Mouse (Mus musculus): ENCODE measurements around the gene Tmie. TPM values are rescaled to one million over a fixed set of nuclear protein-coding genes. Genes with fewer than 3 reads are reported as not detected.

Gene Tmie
- polyA plus RNA-seq, 1 experiment = 1.6 TPM

DNA sequence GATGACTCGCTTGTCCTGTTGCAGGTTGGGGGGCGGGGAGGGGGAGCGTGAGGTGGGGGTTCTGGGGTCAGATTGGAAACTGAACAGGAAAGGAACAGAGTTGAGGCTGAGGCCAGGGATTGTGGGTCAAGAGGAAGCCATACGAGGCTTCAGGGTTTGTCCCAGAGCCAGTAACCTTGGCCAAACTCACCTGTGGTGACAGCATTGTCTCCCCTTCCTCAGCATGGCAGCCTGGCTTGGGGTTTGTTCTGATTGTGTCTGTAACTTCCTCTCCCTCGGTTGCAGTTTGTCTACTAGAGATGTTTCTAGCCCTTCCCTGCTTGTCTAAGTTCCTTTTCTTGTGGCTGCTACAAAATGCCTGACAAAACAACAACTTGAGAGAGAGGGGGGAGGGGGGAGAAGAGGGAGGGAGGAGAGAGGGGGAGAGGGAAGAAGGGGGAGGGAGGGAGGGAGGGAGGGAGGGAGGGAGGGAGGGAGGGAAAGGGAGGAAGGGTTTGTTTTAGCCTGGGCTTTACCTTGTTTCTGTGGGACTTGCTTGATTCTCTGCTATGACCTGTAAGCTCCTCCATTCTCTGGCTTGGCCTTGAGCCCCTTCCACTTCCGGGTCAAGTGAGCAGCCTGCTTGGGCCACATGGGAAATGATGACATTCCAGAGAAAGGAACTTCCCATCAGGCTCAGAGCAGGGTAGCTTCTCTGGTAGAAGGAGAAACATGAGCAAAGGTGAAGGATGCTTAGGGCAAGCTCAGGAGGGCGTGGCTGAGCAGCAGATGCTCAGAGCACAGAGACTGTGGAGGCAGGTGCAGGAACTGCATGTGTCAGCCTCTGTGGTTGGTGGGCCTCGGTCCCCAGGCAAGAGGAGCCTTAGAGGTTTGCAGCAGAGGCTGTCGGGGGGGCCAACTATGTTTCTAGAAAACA, 7.7 kb upstream of the Tmie start:
- Histone ChIP-seq H3K27ac (ENCODE audit: insufficient read depth, low read length) (no peak overlapping the region), H3K9me3 (replicated peaks; ENCODE audit: control insufficient read depth, insufficient read depth, low read length, poor library complexity, severe bottlenecking) (no peaks in the 10 kb centered on the region), H3K9ac (ENCODE audit: low read depth, poor library complexity, severe bottlenecking) (no peak overlapping the region), H3K27me3 (ENCODE audit: control insufficient read depth, insufficient read depth, low read length, poor library complexity, severe bottlenecking) (no peaks in the 10 kb centered on the region), H3K4me1 (ENCODE audit: control insufficient read depth, insufficient read depth, low read length) (peaks cover 8% of the 10 kb centered on the region), H3K4me3 (ENCODE audit: low read depth, low read length) (peak overlapping the region; percentile 2), H3K36me3 (ENCODE audit: control insufficient read depth, insufficient read depth, low read length, poor library complexity, severe bottlenecking) (no peaks in the 10 kb centered on the region)
- TF ChIP-seq POLR2A (IDR thresholded peaks at IDR 0.05; ENCODE audit: insufficient read depth, low read length) (no peak), EP300 (IDR thresholded peaks at IDR 0.05; ENCODE audit: insufficient read depth, low read depth, low read length) (0 out of 2 replicates have a peak, but pooled peaks have one; percentile 16)

DNA sequence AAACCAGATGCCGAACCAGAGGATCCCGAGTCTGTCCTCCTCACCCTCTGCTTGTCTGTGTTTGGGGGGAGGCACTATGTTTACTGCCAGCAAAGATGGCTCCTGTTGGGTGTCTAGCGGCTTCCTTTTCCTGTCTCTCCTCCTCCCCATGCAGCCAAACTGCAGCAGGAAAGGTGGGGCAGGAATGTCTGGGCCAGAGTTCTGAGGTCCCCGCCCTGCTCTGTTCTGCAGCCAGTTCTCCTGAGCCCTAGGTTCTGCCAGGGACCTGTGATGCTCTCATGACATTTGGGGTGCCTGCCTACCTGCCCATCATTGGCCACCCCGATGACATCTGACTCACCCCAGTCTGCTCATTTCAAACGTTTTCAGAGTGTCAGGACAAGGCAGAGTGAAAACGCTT, 2.0 kb upstream of the Tmie start:
- Histone ChIP-seq H3K9me3 (replicated peaks; ENCODE audit: control insufficient read depth, insufficient read depth, low read length, poor library complexity, severe bottlenecking) (no peaks in the 10 kb centered on the region), H3K4me1 (ENCODE audit: control insufficient read depth, insufficient read depth, low read length) (peaks cover 2% of the 10 kb centered on the region), H3K27me3 (ENCODE audit: control insufficient read depth, insufficient read depth, low read length, poor library complexity, severe bottlenecking) (no peaks in the 10 kb centered on the region), H3K36me3 (ENCODE audit: control insufficient read depth, insufficient read depth, low read length, poor library complexity, severe bottlenecking) (no peaks in the 10 kb centered on the region), H3K27ac (ENCODE audit: insufficient read depth, low read length) (no peak overlapping the region), H3K4me3 (ENCODE audit: low read depth, low read length) (no peak overlapping the region), H3K9ac (ENCODE audit: low read depth, poor library complexity, severe bottlenecking) (no peak overlapping the region)
- no peak for TF ChIP-seq POLR2A (IDR thresholded peaks at IDR 0.05; ENCODE audit: insufficient read depth, low read length)

DNA sequence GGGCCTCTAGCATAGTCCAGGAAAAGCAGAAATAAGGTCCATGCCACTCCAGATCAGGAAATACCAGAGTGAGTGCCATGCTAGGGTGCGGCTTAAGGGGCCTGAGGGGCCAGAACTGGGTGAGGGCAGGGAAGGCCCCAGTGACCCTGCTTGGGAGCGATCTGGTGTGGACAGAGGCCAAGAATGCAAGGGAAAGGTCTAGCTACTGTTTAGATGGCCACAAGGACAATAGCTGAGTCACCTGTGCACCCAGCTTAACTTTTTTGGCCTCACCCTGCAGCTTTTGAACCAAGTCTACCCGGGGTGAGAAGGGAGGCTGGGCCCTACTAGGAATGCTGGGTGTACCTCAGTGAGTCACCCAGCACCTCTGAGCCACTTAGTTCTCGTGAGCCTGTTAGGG, 859 bp upstream of the Tmie start:
- H3K27me3 ChIP-seq (ENCODE audit: control insufficient read depth, insufficient read depth, low read length, poor library complexity, severe bottlenecking) = no peaks in the 10 kb centered on the region
- no peak for TF ChIP-seq CTCF (IDR thresholded peaks at IDR 0.05; ENCODE audit: low read depth, low read length)
- TF ChIP-seq POLR2A (IDR thresholded peaks at IDR 0.05; ENCODE audit: insufficient read depth, low read length) = no peak
- TF ChIP-seq EP300 (IDR thresholded peaks at IDR 0.05; ENCODE audit: insufficient read depth, low read depth, low read length) = no peak
- no peaks in the 10 kb centered on the region for H3K36me3 ChIP-seq (ENCODE audit: control insufficient read depth, insufficient read depth, low read length, poor library complexity, severe bottlenecking)
- H3K4me1 ChIP-seq (ENCODE audit: control insufficient read depth, insufficient read depth, low read length) = peaks cover 2% of the 10 kb centered on the region
- H3K9ac ChIP-seq (ENCODE audit: low read depth, poor library complexity, severe bottlenecking) = peak overlapping the region; percentile 54
- H3K4me3 ChIP-seq (ENCODE audit: low read depth, low read length) = peak overlapping the region; percentile 85
- no peaks in the 10 kb centered on the region for H3K9me3 ChIP-seq (replicated peaks; ENCODE audit: control insufficient read depth, insufficient read depth, low read length, poor library complexity, severe bottlenecking)
- no peak overlapping the region for H3K27ac ChIP-seq (ENCODE audit: insufficient read depth, low read length)

- H3K4me3 ChIP-seq (ENCODE audit: low read depth, low read length) = peak within 1 kb of the TSS; percentile 85
- TF ChIP-seq POLR2A (IDR thresholded peaks at IDR 0.05; ENCODE audit: insufficient read depth, low read length) (no peak), CTCF (IDR thresholded peaks at IDR 0.05; ENCODE audit: low read depth, low read length) (no peak), EP300 (IDR thresholded peaks at IDR 0.05; ENCODE audit: insufficient read depth, low read depth, low read length) (no peak)
- H3K9ac ChIP-seq (ENCODE audit: low read depth, poor library complexity, severe bottlenecking) = peak within 1 kb of the TSS; percentile 54
- H3K9me3 ChIP-seq (replicated peaks; ENCODE audit: control insufficient read depth, insufficient read depth, low read length, poor library complexity, severe bottlenecking) = no peaks in the 10 kb centered on the region
- no peaks in the 10 kb centered on the region for H3K27me3 ChIP-seq (ENCODE audit: control insufficient read depth, insufficient read depth, low read length, poor library complexity, severe bottlenecking)
- H3K27ac ChIP-seq (ENCODE audit: insufficient read depth, low read length) = no peak within 1 kb of the TSS
- H3K36me3 ChIP-seq (ENCODE audit: control insufficient read depth, insufficient read depth, low read length, poor library complexity, severe bottlenecking) = no peaks in the 10 kb centered on the region
- H3K4me1 ChIP-seq (ENCODE audit: control insufficient read depth, insufficient read depth, low read length) = peaks cover 2% of the 10 kb centered on the region
Measured at GRCm38 (mm10) chr9:110879191-110879920, 557 bp downstream of the Tmie start, which contains the start of gene Als2cl. TSS of gene Als2cl (plus strand) at chr9:110879870.

DNA sequence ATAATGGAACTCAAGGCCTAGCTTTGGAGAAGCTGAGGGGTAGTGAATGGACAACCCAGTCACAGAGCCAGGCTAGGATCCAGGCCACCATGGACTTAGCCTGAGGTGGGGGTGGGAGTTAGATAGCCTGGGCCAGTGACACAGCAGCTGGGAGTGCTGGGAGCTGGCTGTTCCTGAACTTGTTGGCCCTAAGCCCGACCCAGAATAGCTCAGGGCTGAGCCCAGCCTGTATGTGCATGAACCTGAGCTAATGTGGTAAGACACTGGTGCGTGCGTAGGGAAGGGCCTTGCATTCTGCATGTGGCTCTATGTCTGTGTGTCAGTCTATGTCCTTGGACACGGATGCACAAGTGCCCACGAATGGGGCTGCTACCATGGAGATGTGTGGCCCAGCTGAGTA, 2.0 kb downstream of the Tmie start:
- H3K4me3 ChIP-seq (ENCODE audit: low read depth, low read length) = no peak overlapping the region
- no peaks in the 10 kb centered on the region for H3K9me3 ChIP-seq (replicated peaks; ENCODE audit: control insufficient read depth, insufficient read depth, low read length, poor library complexity, severe bottlenecking)
- no peak overlapping the region for H3K9ac ChIP-seq (ENCODE audit: low read depth, poor library complexity, severe bottlenecking)
- no peak overlapping the region for H3K27ac ChIP-seq (ENCODE audit: insufficient read depth, low read length)
- TF ChIP-seq POLR2A (IDR thresholded peaks at IDR 0.05; ENCODE audit: insufficient read depth, low read length) (no peak), CTCF (IDR thresholded peaks at IDR 0.05; ENCODE audit: low read depth, low read length) (no peak)
- no peaks in the 10 kb centered on the region for H3K27me3 ChIP-seq (ENCODE audit: control insufficient read depth, insufficient read depth, low read length, poor library complexity, severe bottlenecking)
- no peaks in the 10 kb centered on the region for H3K36me3 ChIP-seq (ENCODE audit: control insufficient read depth, insufficient read depth, low read length, poor library complexity, severe bottlenecking)
- H3K4me1 ChIP-seq (ENCODE audit: control insufficient read depth, insufficient read depth, low read length) = peaks cover 2% of the 10 kb centered on the region

DNA sequence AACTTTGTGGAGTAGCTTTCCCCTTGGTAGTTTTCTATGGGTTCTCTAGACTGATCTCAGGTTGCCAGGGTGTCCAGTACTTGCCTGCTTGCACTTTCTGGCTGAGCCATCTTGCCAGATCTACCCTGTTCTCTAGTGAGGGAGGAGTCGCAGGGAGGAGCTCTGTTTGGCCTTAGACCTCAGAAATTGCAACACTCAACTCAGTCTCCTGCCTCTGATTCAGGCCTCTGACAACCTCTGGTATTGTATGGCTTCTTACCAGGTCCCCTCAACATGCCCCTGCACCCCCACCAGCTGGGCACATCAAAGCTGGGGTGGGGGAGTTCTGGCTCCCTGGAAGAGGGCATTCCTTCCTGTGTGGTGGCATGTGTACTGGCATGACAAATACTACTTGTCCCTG, 2.6 kb downstream of the Tmie start:
- no peaks in the 10 kb centered on the region for H3K27me3 ChIP-seq (ENCODE audit: control insufficient read depth, insufficient read depth, low read length, poor library complexity, severe bottlenecking)
- TF ChIP-seq POLR2A (IDR thresholded peaks at IDR 0.05; ENCODE audit: insufficient read depth, low read length) (no peak), EP300 (IDR thresholded peaks at IDR 0.05; ENCODE audit: insufficient read depth, low read depth, low read length) (no peak)
- no peaks in the 10 kb centered on the region for H3K36me3 ChIP-seq (ENCODE audit: control insufficient read depth, insufficient read depth, low read length, poor library complexity, severe bottlenecking)

More for the DNA sequence above, 2.6 kb downstream of the Tmie start:
- peaks cover 2% of the 10 kb centered on the region for H3K4me1 ChIP-seq (ENCODE audit: control insufficient read depth, insufficient read depth, low read length)
- H3K4me3 ChIP-seq (ENCODE audit: low read depth, low read length) = no peak overlapping the region
- H3K27ac ChIP-seq (ENCODE audit: insufficient read depth, low read length) = no peak overlapping the region
- no peaks in the 10 kb centered on the region for H3K9me3 ChIP-seq (replicated peaks; ENCODE audit: control insufficient read depth, insufficient read depth, low read length, poor library complexity, severe bottlenecking)
- H3K9ac ChIP-seq (ENCODE audit: low read depth, poor library complexity, severe bottlenecking) = no peak overlapping the region

Data from ES-Bruce4 (cell line).